Mouse (Mus musculus): ENCODE results near the gene Pink1. TPM values are rescaled to one million over a fixed set of nuclear protein-coding genes. Genes with fewer than 3 reads are reported as not detected.
A peak's percentile ranks its signal among the peaks of the same experiment; 100 is the strongest.

Pink1 gene
- polyA plus RNA-seq, 1 experiment: 103 TPM

DNA sequence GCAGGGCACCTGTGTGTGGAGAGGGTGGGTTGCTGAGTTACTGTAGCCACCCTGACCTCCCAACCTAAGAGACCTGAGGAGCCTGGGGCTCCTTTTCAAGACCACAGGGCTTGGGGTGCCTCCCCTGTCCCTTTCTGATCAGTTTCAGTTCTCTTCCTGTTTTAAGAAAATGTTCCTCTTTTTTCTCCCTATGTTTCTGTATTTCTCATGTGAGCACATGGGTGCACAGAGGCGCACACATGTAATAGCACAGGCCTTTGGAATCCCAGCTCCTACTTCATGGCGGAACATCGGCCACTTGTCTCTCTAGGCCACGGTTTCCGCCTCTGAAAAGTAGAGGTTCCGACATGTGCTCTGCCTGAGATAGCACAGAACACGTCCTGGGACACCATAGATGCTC, 37.4 kb downstream of the Pink1 start:
- H3K27ac ChIP-seq (ENCODE audit: control insufficient read depth, insufficient read depth, low read length): no peak overlapping the region
- 90% methylated on average over 7 of the region's 7 CpGs for WGBS
- TF ChIP-seq CTCF (IDR thresholded peaks at IDR 0.05; ENCODE audit: borderline replicate concordance, control insufficient read depth, extremely low read depth, insufficient read depth, low read length, poor library complexity) (no peak), POLR2A (IDR thresholded peaks at IDR 0.05; ENCODE audit: control insufficient read depth, extremely low read depth, insufficient read depth, low read length, poor library complexity) (no peak)
- H3K4me1 ChIP-seq (replicated peaks; ENCODE audit: control insufficient read depth, insufficient read depth, low read length): peaks cover 9% of the 10 kb centered on the region
- H3K36me3 ChIP-seq (ENCODE audit: control insufficient read depth, insufficient read depth, low read length): no peaks in the 10 kb centered on the region
- no peak for DNase-seq
- no peak overlapping the region for H3K4me3 ChIP-seq (ENCODE audit: control insufficient read depth, insufficient read depth, low read length)
- H3K27me3 ChIP-seq (ENCODE audit: control insufficient read depth, insufficient read depth, low read length): no peaks in the 10 kb centered on the region

DNA sequence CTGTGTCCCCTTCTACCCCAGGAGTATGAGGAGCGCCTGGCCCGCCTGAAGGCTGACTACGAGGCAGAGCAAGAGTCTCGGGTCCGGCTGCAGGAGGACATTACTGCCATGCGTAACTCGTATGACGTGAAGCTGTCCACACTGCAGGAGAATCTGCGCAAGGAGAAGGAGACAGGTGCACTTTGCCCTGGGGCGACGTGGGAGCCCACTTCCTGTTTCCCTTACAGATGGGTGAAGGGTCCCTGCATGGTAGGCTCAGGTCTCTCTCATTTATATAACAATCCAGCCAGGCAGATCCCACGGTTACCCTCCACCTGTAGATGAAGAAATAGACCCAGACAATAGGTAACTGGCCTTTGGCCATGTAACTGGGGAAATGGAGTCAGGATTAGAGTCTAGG, 39.7 kb downstream of the Pink1 start:
- Histone ChIP-seq H3K27ac (ENCODE audit: control insufficient read depth, insufficient read depth, low read length) (no peak overlapping the region), H3K4me1 (replicated peaks; ENCODE audit: control insufficient read depth, insufficient read depth, low read length) (peaks cover 9% of the 10 kb centered on the region), H3K27me3 (ENCODE audit: control insufficient read depth, insufficient read depth, low read length) (no peaks in the 10 kb centered on the region), H3K4me3 (ENCODE audit: control insufficient read depth, insufficient read depth, low read length) (no peak overlapping the region), H3K36me3 (ENCODE audit: control insufficient read depth, insufficient read depth, low read length) (no peaks in the 10 kb centered on the region)
- DNase-seq: peak; percentile 20
- TF ChIP-seq CTCF (IDR thresholded peaks at IDR 0.05; ENCODE audit: borderline replicate concordance, control insufficient read depth, extremely low read depth, insufficient read depth, low read length, poor library complexity): no peak
- no peak for TF ChIP-seq POLR2A (IDR thresholded peaks at IDR 0.05; ENCODE audit: control insufficient read depth, extremely low read depth, insufficient read depth, low read length, poor library complexity)
- WGBS: 42% methylated on average over 12 of the region's 12 CpGs

DNA sequence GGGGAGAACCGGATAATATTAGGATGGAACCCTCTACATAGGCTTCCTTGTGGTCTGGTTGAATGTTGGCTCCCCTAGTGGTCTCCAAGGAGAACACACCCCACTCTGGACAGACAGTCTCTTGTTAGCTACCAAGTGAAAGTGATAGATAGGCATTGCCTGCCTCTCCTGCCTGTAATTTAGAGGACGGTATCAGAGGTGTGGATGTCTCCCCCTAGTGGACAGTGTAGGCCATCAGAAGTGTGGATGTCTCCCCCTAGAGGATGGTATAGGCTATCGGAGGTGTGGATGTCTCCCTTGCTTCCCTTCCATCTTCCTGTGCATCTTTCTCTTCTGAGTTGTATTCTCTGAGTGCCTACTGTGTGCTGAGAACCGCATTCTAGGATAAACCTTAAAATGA, 43.3 kb downstream of the Pink1 start:
- Histone ChIP-seq H3K4me3 (ENCODE audit: control insufficient read depth, insufficient read depth, low read length) (no peak overlapping the region), H3K4me1 (replicated peaks; ENCODE audit: control insufficient read depth, insufficient read depth, low read length) (peaks cover 9% of the 10 kb centered on the region), H3K27me3 (ENCODE audit: control insufficient read depth, insufficient read depth, low read length) (no peaks in the 10 kb centered on the region), H3K27ac (ENCODE audit: control insufficient read depth, insufficient read depth, low read length) (no peak overlapping the region), H3K36me3 (ENCODE audit: control insufficient read depth, insufficient read depth, low read length) (no peaks in the 10 kb centered on the region)
- WGBS: 23% methylated on average over 4 of the region's 4 CpGs
- peak; percentile 73 for DNase-seq
- TF ChIP-seq CTCF (IDR thresholded peaks at IDR 0.05; ENCODE audit: borderline replicate concordance, control insufficient read depth, extremely low read depth, insufficient read depth, low read length, poor library complexity): no peak
- TF ChIP-seq POLR2A (IDR thresholded peaks at IDR 0.05; ENCODE audit: control insufficient read depth, extremely low read depth, insufficient read depth, low read length, poor library complexity): no peak

DNA sequence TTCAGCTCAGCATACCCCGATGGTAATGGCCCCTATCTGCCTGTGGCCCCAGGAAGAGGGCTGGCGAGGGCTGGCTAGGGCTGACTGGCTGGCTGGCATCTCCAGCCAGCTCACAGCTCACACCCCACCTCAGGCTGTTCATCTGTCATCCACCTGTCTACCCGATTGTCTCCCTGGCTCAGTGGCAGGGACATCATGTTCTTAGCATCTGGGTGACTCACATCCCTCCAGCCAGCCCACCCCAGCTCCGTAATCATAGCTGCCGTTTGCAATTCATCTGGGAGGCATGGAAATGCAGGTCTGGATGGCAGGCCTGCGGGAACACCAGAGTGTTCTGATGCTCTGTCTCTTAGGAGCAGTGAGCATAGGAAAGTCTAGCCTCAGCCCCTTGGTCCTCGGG, 47.8 kb downstream of the Pink1 start:
- Histone ChIP-seq H3K4me1 (replicated peaks; ENCODE audit: control insufficient read depth, insufficient read depth, low read length) (no peaks in the 10 kb centered on the region), H3K27ac (ENCODE audit: control insufficient read depth, insufficient read depth, low read length) (no peak overlapping the region), H3K27me3 (ENCODE audit: control insufficient read depth, insufficient read depth, low read length) (no peaks in the 10 kb centered on the region), H3K36me3 (ENCODE audit: control insufficient read depth, insufficient read depth, low read length) (no peaks in the 10 kb centered on the region), H3K4me3 (ENCODE audit: control insufficient read depth, insufficient read depth, low read length) (no peak overlapping the region)
- no peak for DNase-seq
- 91% methylated on average over 7 of the region's 7 CpGs for WGBS
- TF ChIP-seq POLR2A (IDR thresholded peaks at IDR 0.05; ENCODE audit: control insufficient read depth, extremely low read depth, insufficient read depth, low read length, poor library complexity) (no peak), CTCF (IDR thresholded peaks at IDR 0.05; ENCODE audit: borderline replicate concordance, control insufficient read depth, extremely low read depth, insufficient read depth, low read length, poor library complexity) (no peak)

DNA sequence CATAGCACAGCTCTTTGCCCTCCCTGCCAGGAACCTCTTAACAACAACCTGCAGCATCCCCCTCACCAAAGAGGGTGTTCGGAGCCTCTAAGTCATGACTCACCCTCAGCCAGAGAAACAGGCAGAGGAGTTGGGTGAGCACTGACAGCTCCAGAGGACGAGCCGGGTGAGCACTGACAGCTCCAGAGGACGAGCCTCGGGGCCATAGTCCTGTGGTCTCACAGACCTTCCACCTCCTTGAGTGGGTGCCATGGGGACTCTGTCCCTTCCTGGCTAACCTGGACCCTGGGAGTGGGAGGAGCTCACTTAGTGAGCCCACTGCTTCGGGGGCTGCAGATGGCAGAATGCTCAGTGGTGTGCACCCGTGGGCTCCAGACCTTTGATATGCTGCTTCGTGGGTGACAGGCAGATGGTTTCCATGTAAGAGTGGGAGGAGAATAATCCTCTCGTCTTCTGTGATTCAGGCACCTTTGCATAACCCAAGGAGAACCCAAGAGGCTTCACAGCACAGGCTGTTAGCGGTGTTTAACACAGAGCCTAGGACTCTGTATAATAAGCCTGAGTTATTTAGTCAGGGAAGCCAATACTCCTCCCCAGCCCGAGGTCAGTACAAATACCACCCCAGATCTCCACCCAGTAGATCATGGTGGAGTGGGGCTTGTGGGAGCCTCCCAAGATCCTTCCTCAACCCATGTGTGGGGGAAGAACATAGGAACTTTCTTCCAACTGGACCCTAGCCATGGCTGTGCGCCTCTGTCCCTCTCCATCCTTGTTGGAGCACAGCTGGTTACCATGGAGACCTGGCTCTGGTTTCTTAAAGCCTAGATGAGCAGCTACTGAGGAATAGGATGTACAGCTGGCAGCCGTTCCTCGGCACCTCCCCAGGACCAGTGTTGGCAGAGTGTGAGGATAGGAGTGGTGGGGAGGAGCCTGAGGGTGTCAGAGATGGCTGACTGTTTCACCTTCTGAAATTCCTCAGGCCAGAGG, 53.8 kb downstream of the Pink1 start:
- H3K27ac ChIP-seq (ENCODE audit: control insufficient read depth, insufficient read depth, low read length): no peak overlapping the region
- no peak overlapping the region for H3K4me3 ChIP-seq (ENCODE audit: control insufficient read depth, insufficient read depth, low read length)
- no peaks in the 10 kb centered on the region for H3K36me3 ChIP-seq (ENCODE audit: control insufficient read depth, insufficient read depth, low read length)
- no peaks in the 10 kb centered on the region for H3K27me3 ChIP-seq (ENCODE audit: control insufficient read depth, insufficient read depth, low read length)
- no peaks in the 10 kb centered on the region for H3K4me1 ChIP-seq (replicated peaks; ENCODE audit: control insufficient read depth, insufficient read depth, low read length)
- 85% methylated on average over 14 of the region's 14 CpGs for WGBS
- TF ChIP-seq POLR2A (IDR thresholded peaks at IDR 0.05; ENCODE audit: control insufficient read depth, extremely low read depth, insufficient read depth, low read length, poor library complexity): no peak
- TF ChIP-seq CTCF (IDR thresholded peaks at IDR 0.05; ENCODE audit: borderline replicate concordance, control insufficient read depth, extremely low read depth, insufficient read depth, low read length, poor library complexity): no peak
- no peak for DNase-seq

DNA sequence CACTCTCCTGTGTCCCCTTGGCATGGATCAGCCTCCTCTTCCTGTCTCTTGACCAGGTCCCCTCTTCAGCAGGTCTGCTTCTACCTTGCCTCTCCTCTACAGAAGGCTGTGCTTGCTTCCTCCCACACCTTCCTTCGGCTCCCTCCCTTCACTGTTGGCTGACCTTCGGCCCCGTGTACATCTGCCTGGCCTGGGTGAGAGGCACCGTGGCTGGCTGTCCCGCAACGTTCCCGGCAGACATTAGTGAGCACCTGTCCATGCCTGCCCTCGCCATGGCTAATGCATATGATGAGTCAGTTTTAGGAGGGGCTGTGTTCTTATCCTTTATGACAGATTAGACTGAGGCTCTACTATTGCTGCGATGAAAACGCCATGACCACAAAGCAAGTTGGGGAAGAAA, 58.2 kb downstream of the Pink1 start:
- no peaks in the 10 kb centered on the region for H3K36me3 ChIP-seq (ENCODE audit: control insufficient read depth, insufficient read depth, low read length)
- no peaks in the 10 kb centered on the region for H3K27me3 ChIP-seq (ENCODE audit: control insufficient read depth, insufficient read depth, low read length)
- TF ChIP-seq POLR2A (IDR thresholded peaks at IDR 0.05; ENCODE audit: control insufficient read depth, extremely low read depth, insufficient read depth, low read length, poor library complexity) (no peak), CTCF (IDR thresholded peaks at IDR 0.05; ENCODE audit: borderline replicate concordance, control insufficient read depth, extremely low read depth, insufficient read depth, low read length, poor library complexity) (no peak)
- no peak overlapping the region for H3K4me3 ChIP-seq (ENCODE audit: control insufficient read depth, insufficient read depth, low read length)
- 97% methylated on average over 10 of the region's 10 CpGs for WGBS
- peaks cover 1% of the 10 kb centered on the region for H3K4me1 ChIP-seq (replicated peaks; ENCODE audit: control insufficient read depth, insufficient read depth, low read length)
- DNase-seq: no peak
- H3K27ac ChIP-seq (ENCODE audit: control insufficient read depth, insufficient read depth, low read length): no peak overlapping the region

Other genes starting within 250 kb of the Pink1 start
- gene Hp1bp3, start 110.0 kb downstream of the Pink1 start, polyA plus RNA-seq (2012; rRNA removed): 146 and 150 TPM in 2 replicates
- gene Sh2d5, start 75.9 kb downstream of the Pink1 start, polyA plus RNA-seq (2012; rRNA removed): 4.2 and 4.7 TPM in 2 replicates
- gene Kif17, start 75.9 kb downstream of the Pink1 start, polyA plus RNA-seq (2012; rRNA removed): 1.3 and 1.6 TPM in 2 replicates
- gene Ddost, start 21.6 kb downstream of the Pink1 start, polyA plus RNA-seq (2012; rRNA removed): 173 and 195 TPM in 2 replicates
- gene Cda, start 41.7 kb upstream of the Pink1 start, polyA plus RNA-seq (2012; rRNA removed): 0.24 and 0.60 TPM in 2 replicates
- gene Fam43b, start 70.2 kb upstream of the Pink1 start, polyA plus RNA-seq (2012; rRNA removed): not detected in 2 replicates
- gene Mul1, start 108.4 kb upstream of the Pink1 start, polyA plus RNA-seq (2012; rRNA removed): 16.6 and 16.9 TPM in 2 replicates
- 2.2 and 2.7 TPM in 2 replicates for gene Camk2n1, start 128.0 kb upstream of the Pink1 start, polyA plus RNA-seq (2012; rRNA removed)